Mouse (Mus musculus): Measurements from ENCODE around the gene Gm21988. TPM values are rescaled to one million over a fixed set of nuclear protein-coding genes. Genes with fewer than 3 reads are reported as not detected.
A peak's percentile ranks its signal among the peaks of the same experiment; 100 is the strongest.

Gm21988 gene
- polyA plus RNA-seq, 1 experiment: 15.8 TPM

DNA sequence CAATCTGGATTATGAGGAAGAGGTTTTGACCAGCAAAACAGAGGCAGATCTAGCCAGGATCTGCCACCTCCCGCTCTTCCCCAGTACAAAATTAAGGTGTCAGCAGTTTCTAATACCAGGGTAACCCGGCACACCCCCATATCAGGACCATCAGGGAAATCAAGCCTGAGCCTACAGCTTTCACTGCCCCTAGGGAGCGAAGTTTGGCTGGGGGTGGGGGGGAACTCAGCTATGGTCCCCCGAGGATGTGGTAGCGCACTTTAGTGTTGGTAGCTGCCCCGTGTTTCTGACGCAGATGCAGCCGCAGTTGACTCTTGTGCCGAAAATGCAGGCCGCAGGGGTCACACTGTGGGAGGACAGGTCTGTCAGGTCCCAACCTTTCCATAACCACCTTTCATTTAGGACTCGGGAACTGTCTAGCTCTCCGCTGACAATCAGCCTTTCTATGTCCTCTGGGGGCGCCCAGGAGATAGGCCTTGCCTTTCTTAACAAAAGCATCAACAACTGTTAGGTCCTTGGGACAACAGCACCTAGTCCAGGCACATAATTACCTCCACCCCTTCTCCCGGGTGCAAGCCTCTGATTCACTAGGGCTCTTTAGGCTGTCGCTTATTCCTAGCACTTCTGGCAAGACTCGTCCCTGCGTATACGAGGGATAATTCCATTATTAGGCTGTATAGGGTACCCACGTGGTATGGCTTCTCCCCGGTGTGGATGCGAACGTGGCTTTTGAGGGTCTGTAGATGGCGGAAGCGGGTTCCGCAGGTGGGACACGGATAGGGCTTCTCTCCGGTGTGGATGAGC, 13.6 kb downstream of the Gm21988 start:
- Histone ChIP-seq H3K4me1 (ENCODE audit: control insufficient read depth, insufficient read depth, low read length) (peaks cover 18% of the 10 kb centered on the region), H3K27me3 (replicated peaks; ENCODE audit: control insufficient read depth, insufficient read depth, low read length) (no peaks in the 10 kb centered on the region), H3K27ac (ENCODE audit: insufficient read depth, low read depth, low read length) (no peak overlapping the region), H3K4me3 (ENCODE audit: insufficient read depth, low read depth, low read length) (peak overlapping the region; percentile 25), H3K36me3 (ENCODE audit: control insufficient read depth, insufficient read depth, low read length) (no peaks in the 10 kb centered on the region)
- TF ChIP-seq POLR2A (IDR thresholded peaks at IDR 0.05; ENCODE audit: low read depth, low read length): no peak
- no peak for TF ChIP-seq CTCF (conservative IDR thresholded peaks at IDR 0.05; ENCODE audit: insufficient read depth, insufficient read length, low read depth, low read length)
- WGBS: 37% methylated on average over 27 of the region's 27 CpGs
- DNase-seq: peak; percentile 1

DNA sequence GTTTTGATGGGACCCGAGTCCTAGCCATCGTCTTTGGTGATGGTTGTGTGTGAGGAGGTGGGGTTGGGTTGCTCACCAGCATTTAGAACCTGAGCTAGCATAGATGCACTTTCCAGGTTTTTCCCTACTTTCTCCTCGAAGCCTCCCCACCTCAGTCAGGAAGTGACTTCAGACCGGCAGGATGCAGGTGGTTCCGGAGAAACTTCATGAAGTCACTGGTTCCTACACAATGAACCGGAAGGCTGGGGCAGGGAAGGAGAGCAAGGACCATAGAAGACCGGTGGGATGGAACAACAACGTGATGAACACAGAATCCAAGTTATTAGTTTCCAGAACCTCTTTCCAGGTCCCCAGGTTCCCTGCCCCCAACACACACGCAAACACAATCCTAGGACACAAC, 15.9 kb downstream of the Gm21988 start:
- no peak for TF ChIP-seq POLR2A (IDR thresholded peaks at IDR 0.05; ENCODE audit: low read depth, low read length)
- TF ChIP-seq CTCF (conservative IDR thresholded peaks at IDR 0.05; ENCODE audit: insufficient read depth, insufficient read length, low read depth, low read length): no peak
- DNase-seq: peak; percentile 79
- H3K27me3 ChIP-seq (replicated peaks; ENCODE audit: control insufficient read depth, insufficient read depth, low read length): no peaks in the 10 kb centered on the region
- H3K36me3 ChIP-seq (ENCODE audit: control insufficient read depth, insufficient read depth, low read length): no peaks in the 10 kb centered on the region
- 65% methylated on average over 9 of the region's 9 CpGs for WGBS
- peaks cover 18% of the 10 kb centered on the region for H3K4me1 ChIP-seq (ENCODE audit: control insufficient read depth, insufficient read depth, low read length)
- H3K4me3 ChIP-seq (ENCODE audit: insufficient read depth, low read depth, low read length): no peak overlapping the region
- H3K27ac ChIP-seq (ENCODE audit: insufficient read depth, low read depth, low read length): peak overlapping the region; percentile 57

DNA sequence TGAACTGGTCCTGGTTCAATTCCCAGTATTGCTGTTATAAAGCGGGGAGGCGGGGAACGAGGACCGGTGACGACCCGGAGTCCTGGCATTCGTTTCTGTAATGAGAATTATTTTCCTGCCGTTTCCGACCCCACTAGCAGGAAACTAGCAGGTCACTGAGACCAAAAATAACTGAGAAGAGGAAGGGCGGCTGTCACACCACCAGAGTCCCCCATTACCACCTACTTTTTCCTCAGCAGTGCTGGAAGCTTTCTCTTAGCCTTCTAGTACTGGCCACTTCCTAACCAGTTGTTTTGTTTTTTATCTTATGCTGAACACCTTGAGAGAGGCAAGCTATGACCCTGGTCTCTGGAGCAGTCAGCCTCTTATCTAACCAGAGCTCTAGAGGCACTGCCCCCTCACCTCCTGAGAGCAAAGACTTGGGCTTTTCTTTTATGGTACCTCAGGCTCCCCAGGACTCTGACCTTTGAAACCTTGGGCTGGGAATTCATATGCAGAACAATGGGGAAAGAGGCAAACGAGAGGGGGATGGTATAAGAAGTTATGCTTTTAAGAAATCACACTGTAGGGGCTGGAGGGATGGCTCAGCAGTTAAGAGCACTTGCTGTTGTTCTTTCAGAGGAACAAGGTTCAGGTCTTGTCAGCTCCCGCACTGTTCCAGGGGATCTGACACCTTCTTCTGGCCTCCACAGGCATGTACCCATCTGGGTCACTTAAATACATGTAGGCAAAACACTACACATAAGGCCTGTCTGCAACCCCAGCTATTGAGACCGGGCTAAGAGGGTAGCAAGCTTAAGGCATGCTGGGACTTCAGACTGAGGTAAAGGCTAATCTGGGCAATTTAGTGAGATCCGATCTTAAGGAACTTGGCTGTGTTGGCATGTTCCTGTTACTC, 17.8 kb downstream of the Gm21988 start:
- WGBS: 14% methylated on average over 14 of the region's 14 CpGs
- Histone ChIP-seq H3K36me3 (ENCODE audit: control insufficient read depth, insufficient read depth, low read length) (no peaks in the 10 kb centered on the region; the same call in 1 of the 2 replicates), H3K27me3 (replicated peaks; ENCODE audit: control insufficient read depth, insufficient read depth, low read length) (no peaks in the 10 kb centered on the region), H3K27ac (ENCODE audit: insufficient read depth, low read depth, low read length) (peak overlapping the region; percentile 86), H3K4me1 (ENCODE audit: control insufficient read depth, insufficient read depth, low read length) (peaks cover 35% of the 10 kb centered on the region), H3K4me3 (ENCODE audit: insufficient read depth, low read depth, low read length) (peak overlapping the region; percentile 63)
- TF ChIP-seq CTCF (conservative IDR thresholded peaks at IDR 0.05; ENCODE audit: insufficient read depth, insufficient read length, low read depth, low read length) (no peak), POLR2A (IDR thresholded peaks at IDR 0.05; ENCODE audit: low read depth, low read length) (no peak)
- DNase-seq: peak; percentile 82

- Histone ChIP-seq H3K36me3 (ENCODE audit: control insufficient read depth, insufficient read depth, low read length) (no peaks in the 10 kb centered on the region; the same call in 1 of the 2 replicates), H3K27ac (ENCODE audit: insufficient read depth, low read depth, low read length) (peak within 1 kb of the TSS; percentile 86), H3K27me3 (replicated peaks; ENCODE audit: control insufficient read depth, insufficient read depth, low read length) (no peaks in the 10 kb centered on the region), H3K4me1 (ENCODE audit: control insufficient read depth, insufficient read depth, low read length) (peaks cover 32% of the 10 kb centered on the region), H3K4me3 (ENCODE audit: insufficient read depth, low read depth, low read length) (peak within 1 kb of the TSS; percentile 63)
- TF ChIP-seq CTCF (conservative IDR thresholded peaks at IDR 0.05; ENCODE audit: insufficient read depth, insufficient read length, low read depth, low read length): no peak
- TF ChIP-seq POLR2A (IDR thresholded peaks at IDR 0.05; ENCODE audit: low read depth, low read length): peak; percentile 85
- peak; percentile 99 for DNase-seq
- WGBS: under 1% methylated on average over 28 of the region's 28 CpGs
Observed at GRCm38 (mm10) chr11:70220731-70221602, 18.7 kb downstream of the Gm21988 start, which contains the start of gene Slc16a13. Slc16a13 (minus strand) TSS chr11:70221064.

- H3K27me3 ChIP-seq (replicated peaks; ENCODE audit: control insufficient read depth, insufficient read depth, low read length): no peaks in the 10 kb centered on the region
- peak; percentile 48 for DNase-seq
- WGBS: 5% methylated on average over 24 of the region's 24 CpGs
- no peaks in the 10 kb centered on the region; the same call in 1 of the 2 replicates for H3K36me3 ChIP-seq (ENCODE audit: control insufficient read depth, insufficient read depth, low read length)
- TF ChIP-seq CTCF (conservative IDR thresholded peaks at IDR 0.05; ENCODE audit: insufficient read depth, insufficient read length, low read depth, low read length): no peak
- no peak for TF ChIP-seq POLR2A (IDR thresholded peaks at IDR 0.05; ENCODE audit: low read depth, low read length)
- H3K4me3 ChIP-seq (ENCODE audit: insufficient read depth, low read depth, low read length): peak overlapping the region; percentile 63
- peak overlapping the region; percentile 77 for H3K27ac ChIP-seq (ENCODE audit: insufficient read depth, low read depth, low read length)
- peaks cover 32% of the 10 kb centered on the region for H3K4me1 ChIP-seq (ENCODE audit: control insufficient read depth, insufficient read depth, low read length)
Observed at GRCm38 (mm10) chr11:70220323-70220722, 19.3 kb downstream of the Gm21988 start.

- peaks cover 32% of the 10 kb centered on the region for H3K4me1 ChIP-seq (ENCODE audit: control insufficient read depth, insufficient read depth, low read length)
- DNase-seq: no peak
- TF ChIP-seq CTCF (conservative IDR thresholded peaks at IDR 0.05; ENCODE audit: insufficient read depth, insufficient read length, low read depth, low read length): no peak
- TF ChIP-seq POLR2A (IDR thresholded peaks at IDR 0.05; ENCODE audit: low read depth, low read length): no peak
- peak overlapping the region; percentile 77 for H3K27ac ChIP-seq (ENCODE audit: insufficient read depth, low read depth, low read length)
- no peaks in the 10 kb centered on the region; the same call in 1 of the 2 replicates for H3K36me3 ChIP-seq (ENCODE audit: control insufficient read depth, insufficient read depth, low read length)
- H3K4me3 ChIP-seq (ENCODE audit: insufficient read depth, low read depth, low read length): peak overlapping the region; percentile 63
- no peaks in the 10 kb centered on the region for H3K27me3 ChIP-seq (replicated peaks; ENCODE audit: control insufficient read depth, insufficient read depth, low read length)
- 55% methylated on average over 7 of the region's 7 CpGs for WGBS
Observed at GRCm38 (mm10) chr11:70219873-70220272, 19.8 kb downstream of the Gm21988 start.

All from kidney, adult 2 months (tissue).